Mouse (Mus musculus): ENCODE measurements around the gene Stx17.
A peak's percentile ranks its signal among the peaks of the same experiment; 100 is the strongest.

Stx17 gene

DNA sequence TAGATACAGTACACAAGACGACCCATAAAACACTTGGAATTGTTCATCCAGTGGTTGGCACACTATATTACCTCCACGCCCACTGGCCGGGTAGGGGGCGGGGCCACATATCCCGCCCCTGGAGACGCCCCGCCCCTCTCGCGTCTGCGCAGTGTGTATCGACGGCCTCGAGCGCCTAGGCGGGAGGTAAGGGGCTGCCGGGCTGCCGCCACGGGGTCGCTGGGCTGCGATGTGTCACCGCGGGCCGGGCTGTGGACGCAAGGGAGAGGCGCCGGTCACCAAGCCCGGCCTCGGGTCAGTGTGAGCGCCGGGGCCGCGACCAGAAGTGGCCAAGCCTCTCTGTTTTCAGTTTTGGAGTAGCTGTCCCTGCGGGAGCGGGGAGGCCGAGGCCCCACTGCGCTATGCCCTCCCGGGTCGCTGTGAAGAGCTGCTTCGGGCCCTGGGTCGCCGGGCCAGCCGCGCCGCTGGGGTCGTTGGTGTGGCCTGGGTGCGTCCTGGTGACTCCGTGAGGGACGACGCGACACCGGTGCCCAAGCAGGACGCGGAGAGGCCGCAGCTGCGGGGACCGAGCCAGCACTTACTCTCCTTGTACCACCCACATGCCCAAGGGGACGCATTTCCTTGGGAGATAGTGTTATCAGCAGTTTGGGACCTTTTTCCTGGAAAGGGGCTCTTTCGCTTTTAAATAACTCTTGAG lies at the start of gene Stx17:
Gene Stx17, plus strand, starts transcription at position 143 of the 697 bp plus-strand sequence.
- peak; percentile 91 for ATAC-seq (ENCODE audit: insufficient number of reproducible peaks, low FRiP score, low TSS enrichment)

DNA sequence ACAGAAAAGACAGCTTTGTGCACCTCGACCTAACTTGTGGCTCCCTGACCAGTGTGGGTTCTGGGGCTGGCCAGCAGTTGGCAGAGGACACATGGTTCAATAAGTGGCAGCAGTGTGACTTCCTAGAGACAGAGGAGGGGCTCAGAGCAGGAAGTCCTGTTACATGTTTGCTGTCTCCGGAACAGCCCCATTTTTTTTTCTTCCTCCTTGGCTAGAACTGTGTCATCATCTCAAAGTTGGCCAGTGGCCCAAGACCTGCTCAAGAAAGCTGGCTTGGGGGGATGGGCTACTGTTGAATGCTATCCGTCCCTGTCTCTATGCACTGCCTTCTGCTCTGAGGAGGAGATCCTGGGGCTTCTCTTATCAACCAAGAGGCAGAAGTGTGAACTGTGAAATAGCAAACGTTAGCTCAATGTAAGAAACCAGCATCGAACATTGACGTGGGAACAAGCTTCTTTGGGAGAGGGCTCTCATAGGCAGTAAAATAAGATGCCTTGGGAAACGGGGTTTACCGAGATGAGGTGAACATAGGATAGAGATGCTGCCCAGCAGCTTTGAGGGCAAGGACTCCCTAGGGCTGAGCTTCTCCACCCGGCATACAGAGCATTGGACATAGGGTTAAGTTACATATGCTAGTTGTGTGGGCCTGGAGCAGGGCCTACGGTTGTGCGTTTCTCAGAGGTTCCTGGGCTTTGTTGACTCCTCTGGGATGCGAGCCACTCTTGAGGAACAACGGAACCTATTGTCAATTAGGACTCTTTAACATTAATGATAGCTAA lies 47.8 kb upstream of the Stx17 start:
- ATAC-seq (ENCODE audit: insufficient number of reproducible peaks, low FRiP score, low TSS enrichment), result no peak

DNA sequence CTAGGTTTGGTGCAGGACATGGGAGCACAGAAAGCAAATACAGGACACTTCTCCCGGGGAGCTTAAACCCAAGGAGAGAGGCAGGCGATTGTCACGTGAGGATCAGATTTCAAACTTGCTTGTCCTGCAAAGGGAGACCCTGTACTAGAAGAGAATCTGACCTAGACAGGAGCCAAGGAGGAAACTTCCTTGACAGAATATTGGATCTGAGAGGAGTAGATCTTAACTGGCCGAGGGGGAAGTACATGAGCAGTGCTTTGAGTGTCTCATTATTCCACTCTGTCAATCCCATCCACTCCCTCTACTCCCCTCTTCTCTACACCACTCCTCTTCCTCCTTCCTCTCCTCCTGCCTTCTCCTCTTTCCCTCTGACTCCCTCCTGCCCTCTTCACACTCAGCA lies 46.5 kb upstream of the Stx17 start:
- no peak for ATAC-seq (ENCODE audit: insufficient number of reproducible peaks, low FRiP score, low TSS enrichment)

DNA sequence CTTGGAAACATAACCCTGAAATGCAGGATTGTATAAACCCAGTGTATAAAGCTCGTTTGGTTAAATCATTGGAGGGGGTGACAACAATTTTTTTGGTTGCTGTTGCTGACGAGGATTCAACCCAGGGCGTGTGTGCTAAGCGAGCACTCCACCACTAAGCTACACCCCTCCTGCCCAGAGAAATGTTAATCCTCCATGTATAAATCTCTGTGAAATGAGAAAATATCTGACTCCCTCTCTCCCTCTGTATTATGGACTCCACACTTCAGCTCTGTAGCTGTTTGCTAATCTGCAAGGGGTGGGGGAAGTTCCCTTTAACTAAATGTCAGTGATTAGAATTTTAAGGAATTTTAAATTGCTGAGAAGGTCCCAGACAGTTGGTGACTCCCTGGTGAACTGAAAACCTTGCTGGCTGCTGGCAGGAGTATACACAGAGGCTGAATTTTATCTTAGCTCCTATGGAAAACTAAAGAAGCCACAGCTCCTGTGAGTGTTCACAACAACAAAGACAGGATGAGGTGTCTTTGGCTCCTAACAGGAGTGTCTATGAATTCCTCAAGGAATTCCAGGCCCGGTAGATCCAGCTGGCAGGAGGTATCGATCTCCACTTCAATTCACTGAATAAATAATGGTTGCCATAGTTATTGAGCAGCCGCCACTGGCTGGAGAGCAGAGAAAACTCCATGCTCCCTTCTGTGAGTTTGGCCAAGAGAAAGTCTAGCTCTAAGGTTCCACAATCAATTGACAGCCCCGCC lies 45.3 kb upstream of the Stx17 start:
- ATAC-seq (ENCODE audit: insufficient number of reproducible peaks, low FRiP score, low TSS enrichment), result no peak

DNA sequence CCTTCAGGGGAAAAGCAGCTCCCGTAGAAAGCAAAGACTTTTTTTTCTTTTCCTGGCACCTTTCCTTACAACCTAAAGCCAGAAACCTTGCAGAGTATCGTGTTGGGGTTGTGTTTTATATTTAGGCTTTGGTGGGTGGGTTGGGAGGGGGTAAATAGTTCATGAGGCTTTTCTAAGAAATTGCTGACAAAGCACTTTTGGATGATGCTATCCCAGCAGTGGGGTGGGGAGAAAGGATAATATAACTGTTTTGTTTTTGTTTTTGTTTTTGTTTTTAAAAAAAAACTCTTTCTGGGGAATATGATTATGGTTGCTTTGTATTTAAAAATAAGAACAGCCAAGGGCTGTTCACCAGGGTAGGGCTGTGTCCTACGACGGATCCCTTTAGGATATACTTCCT lies 41.3 kb upstream of the Stx17 start:
- no peak for ATAC-seq (ENCODE audit: insufficient number of reproducible peaks, low FRiP score, low TSS enrichment)

DNA sequence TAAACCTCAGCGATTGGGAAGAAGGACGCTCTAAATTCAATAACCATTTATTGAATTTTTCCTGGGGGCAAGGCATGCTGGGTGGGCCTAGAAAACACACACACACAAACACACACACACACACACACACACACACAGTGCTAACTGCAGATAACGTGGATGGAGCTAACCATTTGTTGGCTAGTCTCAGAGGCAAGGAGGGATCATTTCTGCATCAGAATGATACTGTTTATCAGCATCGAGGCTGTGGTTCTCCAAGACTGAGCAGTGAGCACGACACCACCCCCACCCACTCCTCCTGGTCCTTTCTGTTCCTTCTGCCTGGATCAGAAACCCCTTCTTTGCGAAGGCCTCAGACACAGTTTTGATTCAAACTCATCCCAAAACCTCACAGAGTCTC lies 38.1 kb upstream of the Stx17 start:
- no peak for ATAC-seq (ENCODE audit: insufficient number of reproducible peaks, low FRiP score, low TSS enrichment)

DNA sequence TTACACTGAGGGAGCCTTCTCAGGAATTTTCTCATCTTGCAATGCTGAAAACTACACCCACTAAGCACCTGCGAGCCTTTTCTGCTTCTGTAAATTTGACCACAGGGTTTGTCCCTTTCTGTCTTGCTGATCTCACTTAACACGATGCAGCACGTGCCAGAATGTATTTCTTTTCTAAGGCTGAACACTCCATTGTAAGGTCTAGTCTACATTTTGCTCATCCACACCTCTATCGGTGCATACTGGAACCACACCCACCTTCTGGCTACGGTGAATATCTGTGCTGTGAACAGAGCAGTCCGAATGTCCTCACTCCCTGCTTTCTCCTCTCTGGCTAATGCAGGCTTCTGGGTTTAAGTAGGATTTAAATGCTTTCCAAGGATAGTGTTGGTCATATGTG lies 37.2 kb upstream of the Stx17 start:
- no peak for ATAC-seq (ENCODE audit: insufficient number of reproducible peaks, low FRiP score, low TSS enrichment)

DNA sequence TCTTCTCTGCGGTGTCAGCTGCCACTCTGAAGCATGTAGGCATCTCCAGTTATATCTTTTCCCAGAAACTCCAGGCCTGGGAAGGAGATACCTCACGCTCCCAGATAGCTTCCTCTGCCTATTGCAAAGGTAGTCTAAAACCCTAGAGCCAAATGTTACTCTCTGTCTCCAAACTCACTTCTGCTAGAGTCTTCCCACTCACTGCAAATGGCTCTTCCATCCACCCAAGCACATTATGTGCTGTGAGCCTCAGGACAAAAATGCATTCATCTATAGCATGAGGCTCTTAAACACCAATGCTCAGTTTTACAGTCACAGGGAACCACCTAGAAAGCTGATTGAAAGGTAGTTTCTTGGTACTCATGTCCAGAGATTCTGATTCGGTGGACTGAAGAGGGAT lies 31.5 kb upstream of the Stx17 start:
- no peak for ATAC-seq (ENCODE audit: insufficient number of reproducible peaks, low FRiP score, low TSS enrichment)

DNA sequence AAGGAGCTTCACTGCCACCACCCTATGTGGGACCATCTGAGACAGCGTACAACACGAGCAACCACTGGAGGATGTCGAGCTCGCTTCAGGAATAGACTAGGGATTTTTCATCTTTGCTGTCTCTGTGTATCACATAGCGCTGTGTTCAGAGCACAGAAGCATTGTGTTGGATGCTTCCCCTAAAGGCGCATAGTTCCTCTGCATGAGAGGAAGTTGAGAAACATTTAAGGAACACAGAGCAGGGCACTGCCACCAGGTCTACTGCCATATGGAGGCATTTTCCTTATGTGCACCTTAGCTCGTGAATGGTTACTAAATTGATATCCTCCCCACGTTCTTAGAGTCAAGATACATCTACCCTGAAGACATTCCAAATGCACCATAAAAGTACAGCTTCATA lies 24.5 kb upstream of the Stx17 start:
- ATAC-seq (ENCODE audit: insufficient number of reproducible peaks, low FRiP score, low TSS enrichment), result no peak

DNA sequence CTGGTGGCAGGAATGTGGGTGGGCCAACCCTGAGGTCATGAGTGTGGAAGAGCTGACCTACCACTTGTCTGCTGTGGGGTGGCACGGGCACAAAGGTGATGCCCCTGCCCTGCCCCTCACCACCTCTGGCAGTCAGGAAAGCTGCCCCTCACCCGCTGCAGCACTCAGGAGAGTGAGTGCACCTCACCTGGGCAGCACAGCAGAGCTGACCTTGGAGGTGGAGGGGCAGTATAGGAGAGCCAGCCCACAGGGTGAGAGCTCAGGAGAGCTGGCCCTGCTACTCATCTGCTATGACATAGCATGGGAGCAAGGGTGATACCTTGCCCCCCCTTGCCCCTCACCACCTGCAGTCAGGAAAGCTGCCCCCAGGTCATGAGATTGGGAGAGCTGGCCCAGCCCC lies 22.7 kb upstream of the Stx17 start:
- ATAC-seq (ENCODE audit: insufficient number of reproducible peaks, low FRiP score, low TSS enrichment), result no peak

DNA sequence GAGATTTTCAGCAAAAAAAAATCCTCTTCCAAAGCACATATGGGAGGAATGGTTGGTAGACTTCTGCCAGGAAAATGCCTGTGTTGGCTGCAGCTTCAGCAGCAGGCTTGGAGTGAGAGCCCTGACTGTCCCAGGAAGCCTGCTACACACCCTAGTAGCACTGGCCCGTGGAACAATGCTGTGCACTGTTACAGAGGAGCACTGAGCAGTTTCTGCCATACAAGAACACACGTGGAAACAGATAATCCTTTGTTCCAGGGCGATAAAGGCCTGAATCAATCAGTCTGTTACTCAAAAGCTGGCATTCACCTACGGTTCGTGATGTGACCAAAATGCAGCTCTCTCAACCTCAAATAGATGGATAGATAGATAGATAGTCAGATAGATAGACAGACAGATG lies 19.3 kb upstream of the Stx17 start:
- no peak for ATAC-seq (ENCODE audit: insufficient number of reproducible peaks, low FRiP score, low TSS enrichment)

DNA sequence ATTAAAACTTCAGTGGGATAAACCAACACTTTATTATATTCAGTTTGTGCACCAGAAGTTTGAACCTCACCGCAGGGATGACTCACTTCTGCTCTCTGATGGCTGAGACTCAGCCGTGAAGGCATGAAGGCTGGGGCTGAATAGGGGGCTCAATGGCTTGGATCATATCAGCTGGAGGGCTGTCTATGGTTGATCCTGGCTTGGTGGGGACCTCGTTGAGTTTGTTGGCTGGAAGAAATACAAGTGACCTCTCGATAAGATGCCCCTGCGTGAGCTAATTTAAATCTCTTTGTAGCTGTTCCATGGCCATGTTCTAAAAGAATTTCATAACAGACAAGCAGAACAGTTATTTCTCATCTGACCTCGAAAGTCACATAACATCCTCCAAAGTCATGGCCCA lies 17.6 kb upstream of the Stx17 start:
- no peak for ATAC-seq (ENCODE audit: insufficient number of reproducible peaks, low FRiP score, low TSS enrichment)

DNA sequence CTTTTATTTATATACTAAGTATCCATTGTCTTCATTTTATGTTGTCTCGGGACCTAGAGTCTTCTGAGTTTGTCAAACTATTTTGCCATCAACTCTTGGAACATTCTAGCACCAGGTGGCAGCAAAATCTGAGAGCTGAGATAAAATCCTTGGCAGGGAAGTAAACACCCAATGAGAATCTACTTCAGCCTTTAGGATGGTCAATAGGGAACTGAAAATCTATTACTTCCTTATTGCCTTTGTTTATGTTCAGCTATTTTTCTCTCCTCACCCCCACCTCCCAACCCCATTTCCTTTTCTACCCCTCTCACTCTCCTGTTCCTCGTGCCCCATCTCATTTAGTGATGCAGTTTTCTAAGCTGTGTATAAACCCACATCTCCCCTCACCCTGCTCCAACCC lies 16.1 kb upstream of the Stx17 start:
- ATAC-seq (ENCODE audit: insufficient number of reproducible peaks, low FRiP score, low TSS enrichment), result no peak

DNA sequence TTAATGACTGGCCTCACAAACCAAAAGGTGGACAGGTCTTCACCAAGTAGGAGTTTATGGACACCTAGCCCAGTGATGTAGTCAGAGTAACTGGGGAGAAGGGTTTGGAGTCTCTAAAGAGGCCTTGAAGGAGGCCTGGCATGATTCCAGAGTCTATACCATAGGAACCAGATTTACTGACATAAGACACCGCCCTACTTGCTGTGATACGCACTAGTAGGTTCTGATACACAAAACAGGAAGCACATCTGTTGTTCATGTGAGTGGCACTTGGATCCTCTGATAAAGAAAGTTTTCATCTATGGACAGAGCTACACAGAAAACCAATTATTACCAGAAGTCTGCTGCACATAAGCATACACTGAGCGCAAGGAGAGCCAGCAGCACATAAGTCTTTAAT lies 14.4 kb upstream of the Stx17 start:
- no peak for ATAC-seq (ENCODE audit: insufficient number of reproducible peaks, low FRiP score, low TSS enrichment)

DNA sequence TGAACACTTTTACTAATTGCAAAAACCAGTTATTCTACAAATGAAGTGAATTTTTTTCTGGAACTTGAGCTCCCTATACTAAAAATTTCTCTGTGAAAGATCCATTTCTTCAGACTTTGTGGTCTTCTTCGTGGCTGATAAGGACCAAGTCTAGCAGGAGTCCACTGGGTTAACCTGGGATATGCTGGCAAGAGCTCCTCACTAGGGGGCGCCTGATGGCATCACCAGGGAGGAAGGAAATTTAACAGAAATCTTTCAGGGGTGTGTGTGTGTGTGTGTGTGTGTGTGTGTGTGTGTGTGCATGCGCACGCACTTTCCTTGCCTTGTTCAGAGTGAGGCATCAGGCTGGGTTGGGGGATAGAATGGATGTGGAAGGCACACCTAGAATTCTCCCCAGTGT lies 8.5 kb upstream of the Stx17 start:
- no peak for ATAC-seq (ENCODE audit: insufficient number of reproducible peaks, low FRiP score, low TSS enrichment)

DNA sequence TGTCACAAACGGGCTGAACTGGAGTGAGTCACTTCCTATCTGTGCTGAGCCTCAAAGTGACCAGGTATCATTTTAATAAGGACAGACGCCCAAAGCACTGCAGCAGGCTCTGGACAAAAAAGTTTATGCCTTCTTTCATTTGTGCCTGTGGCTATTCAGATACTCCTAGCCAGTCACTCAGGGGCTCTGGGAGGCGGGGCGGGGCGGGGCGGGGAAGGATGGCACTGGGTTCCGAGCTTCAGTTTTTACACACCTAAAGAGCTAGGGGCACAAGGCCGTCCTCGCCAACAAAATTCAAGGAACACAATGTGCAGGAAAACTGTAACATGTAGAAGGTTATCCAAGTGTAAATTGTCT lies 321 bp upstream of the Stx17 start:
- ATAC-seq (ENCODE audit: insufficient number of reproducible peaks, low FRiP score, low TSS enrichment), result peak; percentile 63; the same call in 1 of the 2 replicates

DNA sequence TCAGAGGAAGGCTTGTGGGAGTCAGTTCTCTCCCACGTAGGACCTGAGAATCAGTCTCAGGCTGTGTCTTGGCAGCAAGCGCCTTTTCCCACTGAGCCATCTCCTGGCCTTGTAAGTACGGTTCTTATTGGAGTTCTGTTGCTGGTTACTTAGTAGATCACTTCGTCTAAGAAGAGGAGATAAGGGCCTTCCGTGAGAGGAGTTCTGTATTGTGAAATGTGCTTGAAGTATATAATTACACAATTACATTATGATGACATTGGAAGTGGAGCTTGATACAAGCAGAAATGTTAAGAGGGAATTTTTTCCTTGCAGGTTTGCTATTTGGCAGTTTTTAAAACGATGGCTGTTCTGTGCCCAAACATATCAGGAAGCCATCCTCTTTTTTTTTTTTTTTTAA lies 5.6 kb downstream of the Stx17 start:
- no peak for ATAC-seq (ENCODE audit: insufficient number of reproducible peaks, low FRiP score, low TSS enrichment)

DNA sequence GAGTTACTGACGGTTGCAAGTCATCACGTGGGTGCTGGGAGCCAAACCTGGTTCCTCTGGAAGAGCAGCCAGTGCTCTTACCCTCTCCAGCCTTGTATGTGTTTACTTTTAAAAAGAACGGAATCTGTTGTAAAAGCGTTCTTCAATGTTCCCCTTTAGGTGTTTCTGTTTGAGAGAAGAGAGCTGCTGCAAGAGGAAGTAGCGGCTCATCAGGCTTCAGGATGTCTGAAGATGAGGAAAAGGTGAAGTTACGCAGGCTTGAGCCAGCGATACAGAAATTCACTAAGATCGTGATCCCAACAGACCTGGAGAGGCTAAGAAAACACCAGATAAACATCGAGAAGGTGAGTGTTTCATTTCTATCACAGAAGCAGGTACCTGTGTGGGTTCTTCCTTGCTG lies 6.9 kb downstream of the Stx17 start:
- ATAC-seq (ENCODE audit: insufficient number of reproducible peaks, low FRiP score, low TSS enrichment), result no peak

DNA sequence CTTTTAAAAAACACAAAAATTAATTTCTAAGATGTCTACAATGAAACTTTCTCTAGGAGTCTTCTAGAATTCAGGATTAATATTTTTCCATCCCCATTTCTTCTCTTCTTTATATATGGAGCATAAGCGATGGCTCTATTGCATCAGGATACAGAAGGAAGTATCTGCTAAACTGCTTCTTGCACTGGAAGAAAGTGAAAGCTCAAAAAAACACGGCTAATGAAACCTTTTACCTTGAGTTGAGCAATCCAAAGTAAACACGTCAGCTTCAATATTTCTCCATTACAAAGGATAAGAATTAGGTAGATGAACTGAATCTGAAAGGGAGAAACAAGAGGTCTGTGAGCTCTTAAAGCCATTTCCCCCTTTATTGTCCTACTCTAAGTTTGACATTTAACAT lies 8.0 kb downstream of the Stx17 start:
- ATAC-seq (ENCODE audit: insufficient number of reproducible peaks, low FRiP score, low TSS enrichment), result no peak

DNA sequence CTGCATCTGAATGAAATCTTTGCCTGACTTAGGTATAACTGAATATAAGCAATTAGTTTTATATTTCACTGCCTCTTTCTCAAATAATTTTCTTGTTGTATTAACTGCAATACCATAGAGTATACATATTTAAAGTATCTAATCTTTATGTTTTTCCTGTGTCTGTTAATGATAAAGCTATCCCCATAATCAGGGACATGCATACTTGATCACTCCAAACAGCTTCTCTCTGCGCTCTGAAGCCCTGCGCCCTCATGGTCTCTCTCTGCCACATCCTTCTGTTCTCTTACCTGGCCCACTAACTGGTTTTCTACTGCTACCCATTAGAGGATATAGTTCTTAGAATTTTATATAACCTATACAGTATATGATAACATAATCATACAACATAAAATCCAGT lies 24.8 kb downstream of the Stx17 start:
- no peak for ATAC-seq (ENCODE audit: insufficient number of reproducible peaks, low FRiP score, low TSS enrichment)

DNA sequence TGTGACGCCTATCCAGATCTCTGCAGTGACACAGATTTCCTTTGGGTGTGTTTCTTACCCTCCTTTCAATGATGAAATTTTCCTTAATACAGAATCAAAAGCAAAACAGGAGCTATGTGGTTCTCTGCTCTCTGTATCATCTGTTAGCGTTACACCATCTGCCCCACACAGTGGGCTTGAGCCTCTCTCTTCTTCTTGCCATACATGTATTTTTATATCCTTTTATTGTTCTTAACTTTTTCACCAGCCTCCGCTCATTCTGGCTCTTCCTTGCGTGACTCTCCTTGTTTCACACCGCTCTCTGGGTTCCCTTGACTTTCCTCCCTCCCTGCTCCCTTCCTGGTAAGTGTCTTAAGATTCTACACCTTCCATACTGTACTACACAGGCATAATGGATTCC lies 28.5 kb downstream of the Stx17 start:
- no peak for ATAC-seq (ENCODE audit: insufficient number of reproducible peaks, low FRiP score, low TSS enrichment)

DNA sequence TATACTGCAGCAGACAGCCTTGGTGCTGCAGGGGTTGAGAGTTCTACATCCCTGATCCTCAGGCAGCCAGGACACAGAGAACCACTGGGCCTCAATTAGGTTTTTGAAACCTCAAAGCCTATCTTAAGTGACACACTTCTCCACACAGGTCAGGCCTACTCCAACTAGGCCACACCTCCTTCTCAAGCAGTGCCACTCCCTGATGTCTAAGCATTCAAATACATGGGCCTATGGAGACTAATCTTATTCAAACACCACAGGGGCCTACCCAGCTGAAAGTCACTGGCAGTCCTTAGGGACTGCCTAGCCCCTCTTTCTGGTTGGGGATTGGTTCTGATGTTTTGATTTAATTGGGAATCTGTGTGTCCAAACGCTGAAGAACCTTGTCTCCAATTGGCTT lies 31.1 kb downstream of the Stx17 start:
- ATAC-seq (ENCODE audit: insufficient number of reproducible peaks, low FRiP score, low TSS enrichment), result no peak
